Mouse (Mus musculus) R1 (cell line): ENCODE measurements around the gene Cdc42se1.

Experiments
- DNase-seq: peaks from one replicate; pipeline ENCODE4 v3.0.0-alpha.2; 2018; ENCODE audit warnings: low read depth, low spot score

Gene Cdc42se1

DNA sequence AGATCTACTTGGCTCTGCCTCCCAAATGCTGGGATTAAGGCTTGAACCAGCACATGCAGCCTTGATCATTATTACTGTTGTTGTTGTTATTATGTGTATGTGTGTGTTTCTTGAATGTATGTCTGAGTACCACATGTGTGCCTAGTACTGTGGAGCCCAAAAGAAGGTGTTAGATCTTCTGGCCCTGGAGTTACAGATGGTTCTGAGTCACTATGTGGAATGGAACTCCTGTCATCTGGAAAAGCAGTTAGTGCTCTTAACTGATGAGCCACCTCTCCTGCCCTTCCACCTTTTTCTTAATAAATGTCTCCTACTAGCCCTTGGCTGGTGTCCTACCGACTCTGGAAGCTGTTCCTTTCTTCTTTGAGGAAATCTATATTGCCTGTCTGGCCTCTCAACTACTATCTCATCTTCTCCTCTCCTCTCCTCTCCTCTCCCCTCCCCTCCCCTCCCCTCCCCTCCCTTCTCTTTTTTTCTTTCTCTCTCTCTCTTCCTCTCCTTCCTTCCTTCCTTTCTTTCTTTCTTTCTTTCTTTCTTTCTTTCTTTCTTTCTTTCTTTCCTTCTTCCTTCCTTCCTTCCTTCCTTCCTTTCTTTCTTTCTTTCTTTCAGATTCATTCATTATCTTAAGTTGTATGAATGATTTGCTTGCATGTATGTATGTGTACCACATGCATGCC, 19.3 kb downstream of the Cdc42se1 start:
- DNase-seq: no peak

DNA sequence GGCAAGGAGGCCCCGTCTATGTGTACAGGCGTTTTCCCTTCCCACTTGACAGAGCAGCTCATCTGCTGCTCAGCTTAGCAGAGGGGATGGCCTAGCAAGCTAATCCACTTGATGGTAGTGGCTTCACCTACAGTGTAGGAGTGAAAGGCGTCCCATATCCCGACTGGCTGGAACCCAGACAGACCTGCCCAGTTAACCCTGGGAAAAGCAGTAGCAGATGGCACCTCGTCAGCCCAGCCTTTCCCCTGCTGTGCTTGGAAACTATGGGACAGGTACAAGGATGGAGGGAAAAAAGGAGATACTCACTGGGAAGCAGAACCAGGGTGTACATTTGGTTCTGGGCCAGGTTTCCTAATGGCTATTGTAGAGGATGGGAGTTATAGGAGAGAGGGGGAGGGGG, 21.8 kb downstream of the Cdc42se1 start:
- no peak for DNase-seq

DNA sequence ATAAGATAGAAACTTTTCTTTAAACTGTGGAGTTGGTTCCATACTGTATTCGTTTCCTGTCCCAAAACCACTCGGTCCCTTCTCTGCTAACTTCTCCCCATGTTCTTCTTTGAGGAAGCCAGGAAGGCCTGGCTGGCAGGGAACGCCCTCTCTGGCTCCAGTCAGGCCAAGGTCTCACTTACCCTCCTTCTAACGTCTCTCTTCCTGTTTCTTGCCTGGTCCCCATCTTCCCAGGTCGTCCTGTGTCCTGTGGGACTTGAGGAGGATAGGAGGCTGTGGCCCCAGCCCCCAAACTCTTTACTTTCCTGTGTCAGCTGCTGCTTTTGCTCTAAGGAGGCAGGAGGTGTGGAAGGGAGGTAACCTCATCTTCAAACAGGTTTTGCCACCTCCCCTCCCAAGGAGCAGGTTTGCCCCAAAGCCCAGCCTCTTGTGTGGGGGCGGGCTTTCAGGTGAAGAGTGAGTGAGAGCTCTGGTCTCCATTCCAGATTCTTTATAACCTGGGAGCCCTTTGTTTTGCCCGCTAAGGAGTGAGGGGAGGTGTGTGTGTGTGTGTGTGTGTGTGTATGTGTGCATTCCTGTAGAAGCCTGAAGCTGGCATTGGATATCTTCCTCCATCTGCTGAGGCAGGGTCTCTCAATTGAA, 22.4 kb downstream of the Cdc42se1 start, which contains the start of gene Bnipl:
Gene Bnipl (minus strand): TSS at position 411 of the 642 bp plus-strand sequence.
- DNase-seq: peak; percentile 35

DNA sequence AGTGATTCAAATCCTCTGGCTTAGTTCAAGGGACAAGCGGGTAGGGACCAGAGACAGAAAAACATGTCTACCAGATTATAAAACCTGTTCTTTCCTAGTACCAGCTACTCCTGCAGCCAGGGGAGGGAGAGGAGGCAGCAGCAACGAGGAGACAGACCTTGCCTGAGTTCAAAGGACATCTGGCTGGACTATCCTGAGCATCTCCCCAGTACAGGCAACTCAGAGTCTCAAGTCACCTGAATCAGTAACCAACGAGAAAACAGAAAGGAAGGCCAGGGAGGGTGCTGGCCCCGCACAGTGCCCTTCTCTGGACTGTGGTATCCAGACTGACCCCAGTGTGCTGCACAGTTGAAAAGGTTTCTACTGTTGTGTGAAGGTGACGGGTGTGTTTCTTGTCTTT, 28.4 kb downstream of the Cdc42se1 start:
- no peak for DNase-seq

DNA sequence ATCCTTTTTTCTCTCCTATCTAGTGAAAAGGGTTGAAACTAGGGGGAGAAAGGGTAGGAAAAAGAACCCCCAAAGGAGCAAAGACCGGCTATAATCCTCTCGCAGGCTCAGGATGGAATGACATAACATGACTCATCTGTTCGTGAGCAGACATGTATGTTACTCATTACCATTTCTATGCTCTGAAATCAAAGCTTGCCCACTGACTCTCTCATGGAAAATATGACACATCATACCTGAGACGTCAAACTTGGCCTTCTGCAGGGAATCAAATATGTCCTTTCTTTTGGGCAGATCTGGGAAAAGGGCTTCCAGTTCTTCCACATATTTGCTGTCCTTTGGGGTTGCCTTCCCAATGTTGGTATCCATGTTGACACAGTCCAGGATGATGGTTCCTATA, 33.4 kb downstream of the Cdc42se1 start:
- no peak for DNase-seq

DNA sequence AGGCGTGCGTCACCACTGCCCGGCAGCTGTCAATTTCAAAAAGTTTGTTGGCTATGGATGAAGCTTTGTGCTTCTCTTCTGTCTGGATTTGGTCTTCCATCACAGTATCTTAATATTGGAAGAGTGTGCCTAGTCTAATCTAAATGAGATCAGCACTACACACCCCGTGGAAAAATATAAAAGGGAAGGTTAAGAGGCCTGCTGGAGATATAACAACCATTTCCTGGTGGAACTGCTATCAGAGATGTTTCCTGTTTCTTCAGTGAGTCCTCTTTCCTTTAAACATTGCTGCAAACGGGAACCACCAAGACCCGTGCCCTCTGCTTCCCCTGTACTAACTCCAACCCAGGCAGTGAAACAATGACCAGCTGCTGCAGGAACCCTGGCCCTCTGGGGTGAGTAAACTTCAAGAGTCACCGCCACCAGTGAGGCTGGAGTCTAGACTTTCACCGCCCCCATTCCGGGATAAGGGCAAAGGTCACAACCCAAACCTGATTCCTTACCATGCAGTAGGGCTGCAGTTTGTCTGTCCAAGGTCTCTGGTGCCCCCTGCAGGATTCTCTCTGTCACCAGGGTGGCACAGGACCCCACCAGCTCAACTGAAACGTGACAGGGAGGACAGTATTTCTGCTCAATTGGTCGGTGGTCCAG, 34.7 kb downstream of the Cdc42se1 start:
- peak; percentile 89 for DNase-seq

DNA sequence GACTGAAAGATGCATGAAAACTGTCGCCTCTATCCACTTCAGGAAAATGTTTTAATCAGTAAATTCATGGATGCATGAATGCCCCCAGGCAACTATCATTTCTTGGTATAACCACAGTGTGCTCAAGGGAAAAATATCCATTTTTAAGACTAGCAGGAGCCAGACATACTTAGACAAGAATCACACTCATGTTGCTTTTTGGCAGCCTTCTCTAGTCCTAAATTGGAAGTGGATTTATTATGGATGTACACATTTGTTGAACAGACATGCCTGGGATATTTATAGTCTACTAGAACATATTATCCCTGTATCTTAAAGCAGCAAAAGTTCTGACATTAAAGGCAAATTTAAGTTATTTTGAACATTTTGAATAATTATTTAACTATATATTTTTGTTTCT, 36.2 kb downstream of the Cdc42se1 start:
- no peak for DNase-seq

DNA sequence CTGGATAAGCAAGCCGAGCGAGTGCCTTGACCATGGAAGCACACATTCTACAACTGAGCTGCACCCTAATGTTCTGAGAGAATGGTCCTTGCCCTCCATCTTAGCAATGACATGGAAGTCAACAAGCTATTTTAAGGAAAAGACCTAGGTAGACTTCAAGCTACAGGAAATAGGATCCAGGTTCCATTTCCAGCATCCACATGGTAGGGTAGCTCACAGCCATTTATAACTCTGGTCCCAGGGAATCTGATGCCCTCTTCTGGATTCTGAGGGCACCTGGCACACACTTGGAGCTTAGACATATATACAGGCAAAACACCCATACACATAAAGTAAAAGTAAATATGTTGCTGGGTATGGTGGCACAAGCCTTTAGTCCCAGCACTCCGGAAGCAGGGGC, 37.5 kb downstream of the Cdc42se1 start:
- DNase-seq: no peak

DNA sequence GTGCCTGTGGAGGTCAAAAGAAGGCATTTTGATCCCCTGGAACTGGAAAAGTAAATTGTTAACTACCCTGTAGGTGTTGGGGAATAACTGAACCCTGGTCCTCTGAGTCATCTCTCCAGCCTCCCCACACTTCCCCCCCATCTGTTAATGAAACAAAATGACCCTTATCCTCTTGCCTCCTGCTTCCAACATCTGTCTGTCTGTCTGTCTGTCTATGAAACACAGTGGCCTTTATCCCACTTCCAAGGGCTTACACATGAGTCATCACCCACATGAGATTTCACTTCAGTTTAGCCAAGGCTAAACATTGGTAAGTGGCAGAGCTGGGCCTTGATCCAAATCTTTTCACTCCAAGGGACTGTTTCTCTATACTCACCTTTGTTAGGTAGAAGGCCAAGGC, 39.3 kb downstream of the Cdc42se1 start:
- DNase-seq: no peak

DNA sequence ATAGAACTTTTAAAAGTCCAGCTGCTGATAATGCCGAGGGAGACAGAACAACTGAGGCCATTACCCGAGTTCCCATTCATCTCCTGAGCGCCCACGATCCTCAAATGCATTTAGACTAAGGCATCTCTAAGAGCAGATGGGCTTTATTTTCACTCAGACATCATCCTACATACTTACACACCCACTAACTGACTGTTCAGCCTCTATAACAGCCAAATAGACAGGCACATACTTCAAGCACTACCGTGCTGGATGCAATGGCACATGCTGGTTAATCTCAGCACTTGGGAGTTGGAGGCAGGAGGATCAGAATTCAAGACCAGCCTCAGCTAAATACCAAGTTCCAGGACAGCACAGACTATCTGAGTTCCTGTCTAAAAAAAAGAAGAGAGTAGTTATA, 41.3 kb downstream of the Cdc42se1 start:
- no peak for DNase-seq

DNA sequence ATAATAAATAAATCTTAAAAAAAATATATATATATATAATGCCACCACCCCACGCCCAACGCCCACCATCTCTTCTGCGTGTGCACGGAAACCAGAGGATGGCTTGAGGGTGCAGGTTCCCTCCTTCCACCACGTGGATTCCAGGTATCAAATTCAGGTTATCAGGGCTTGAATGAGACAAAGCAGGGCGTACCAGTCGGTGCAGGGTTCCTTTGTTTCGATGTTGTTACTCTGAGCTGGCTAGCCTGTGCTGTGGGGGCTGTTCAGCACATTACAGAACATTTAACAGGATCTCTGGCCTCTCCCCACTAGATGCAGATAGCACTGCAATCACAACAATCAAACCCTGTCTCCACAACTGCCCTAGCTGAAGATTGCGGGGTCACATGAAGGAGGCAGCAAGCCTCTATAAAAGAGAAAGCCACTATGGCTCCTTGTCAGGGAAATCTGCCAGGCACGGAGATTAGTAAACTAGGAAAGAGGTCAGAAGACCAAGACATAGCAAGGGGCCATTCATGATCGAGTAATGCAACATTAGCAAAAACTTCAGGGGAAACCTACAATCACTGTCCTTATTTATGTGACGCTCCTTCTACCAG, 42.3 kb downstream of the Cdc42se1 start:
- DNase-seq: peak; percentile 97

DNA sequence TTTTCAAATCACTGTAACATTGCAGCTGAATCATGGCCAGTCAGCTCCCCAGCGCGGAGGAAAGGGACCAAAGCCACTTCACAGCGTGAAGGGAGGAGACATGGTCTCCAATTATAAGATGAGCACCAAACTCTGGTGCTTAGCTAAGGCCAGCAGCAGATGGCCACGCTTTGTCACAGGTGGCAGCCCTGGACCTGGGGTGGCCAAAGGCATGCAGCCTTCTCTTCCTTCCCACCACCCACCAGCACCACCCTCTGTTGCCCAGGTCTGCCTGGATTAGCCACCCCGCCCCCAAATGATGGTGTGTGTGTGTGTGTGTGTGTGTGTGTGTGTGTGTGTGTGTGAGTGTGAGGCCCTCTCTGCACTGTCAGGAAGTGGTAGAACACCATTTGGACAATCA, 44.9 kb downstream of the Cdc42se1 start:
- no peak for DNase-seq

DNA sequence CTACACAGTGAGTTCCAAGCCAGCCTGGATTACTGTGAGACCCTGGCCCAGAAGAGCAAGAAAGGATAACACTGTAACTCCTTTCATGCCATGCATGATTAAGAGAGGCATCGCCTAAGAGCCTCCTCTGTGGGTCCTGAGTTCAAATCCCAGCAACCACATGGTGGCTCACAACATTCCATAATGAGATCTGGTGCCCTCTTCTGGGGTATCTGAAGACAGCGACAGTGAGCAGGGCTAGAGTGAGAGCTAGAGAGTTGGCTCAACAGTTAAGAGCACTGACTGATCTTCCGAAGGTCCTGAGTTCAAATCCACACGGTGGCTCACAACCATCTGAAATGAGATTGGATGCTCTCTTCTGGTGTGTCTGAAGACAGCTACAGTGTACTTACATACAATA, 45.9 kb downstream of the Cdc42se1 start:
- DNase-seq: peak; percentile 34

DNA sequence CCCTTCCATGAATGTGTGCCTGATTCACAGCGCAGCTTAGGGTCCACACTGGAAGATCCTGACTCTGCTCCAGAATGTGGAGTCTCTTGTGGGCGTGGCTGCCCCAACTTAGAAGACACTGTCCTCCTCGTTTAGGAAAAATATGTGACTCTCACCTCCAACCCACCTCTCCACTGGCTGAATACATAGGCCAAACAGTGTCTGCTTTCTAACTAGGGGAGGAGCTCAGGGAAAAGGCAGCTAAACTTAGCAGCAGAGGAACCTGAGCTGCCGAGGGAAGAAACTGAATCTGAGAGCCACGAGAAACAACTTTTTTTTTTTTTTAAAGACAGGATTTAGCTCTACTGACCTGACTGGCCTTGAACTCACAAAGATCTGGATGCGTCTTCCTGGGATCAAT, 46.6 kb downstream of the Cdc42se1 start:
- peak; percentile 32 for DNase-seq

DNA sequence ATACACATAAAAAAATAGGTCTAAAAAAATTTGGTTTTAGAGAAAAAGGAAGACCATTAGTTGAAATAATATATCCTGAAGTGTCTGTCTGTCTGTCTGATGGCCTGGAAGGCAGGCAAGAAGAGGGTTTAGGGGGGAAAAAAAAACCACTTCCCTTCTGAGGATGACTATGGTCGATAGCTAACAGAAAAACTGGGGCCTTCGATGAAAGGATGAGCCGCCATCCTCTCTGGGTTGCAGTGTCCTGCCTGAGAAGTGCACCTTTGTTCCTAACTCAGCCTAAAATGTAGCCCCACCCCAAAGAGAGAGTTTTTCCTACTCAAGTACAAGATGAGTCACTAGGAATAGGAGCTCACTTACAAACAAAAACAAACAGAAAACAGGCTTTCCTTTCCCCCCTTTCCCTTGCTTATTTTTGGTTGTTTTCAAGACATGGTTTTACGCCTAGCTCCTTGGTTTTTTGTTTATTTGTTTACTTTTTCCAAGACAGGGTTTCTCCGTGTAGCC, 47.9 kb downstream of the Cdc42se1 start:
- peak; percentile 50 for DNase-seq

DNA sequence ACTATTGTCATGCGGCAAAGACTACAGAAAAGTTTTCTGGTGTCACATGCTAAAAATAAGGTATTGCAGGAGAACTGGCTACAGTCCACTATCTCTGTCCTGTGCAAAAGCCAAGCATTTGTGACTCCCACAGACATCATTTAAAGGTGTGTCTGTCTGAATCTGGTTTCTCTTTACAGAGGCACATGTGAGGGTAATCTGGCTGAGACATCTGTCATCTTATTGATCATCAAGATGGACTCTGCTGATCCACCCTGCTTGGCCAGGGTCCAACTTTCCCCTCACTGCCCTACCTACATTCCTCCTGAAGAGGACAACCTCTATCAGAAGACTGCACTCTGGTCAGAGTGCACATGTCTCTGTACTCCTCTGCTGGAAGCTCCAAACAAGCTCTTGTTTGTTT, 48.6 kb downstream of the Cdc42se1 start:
- DNase-seq: peak; percentile 72

DNA sequence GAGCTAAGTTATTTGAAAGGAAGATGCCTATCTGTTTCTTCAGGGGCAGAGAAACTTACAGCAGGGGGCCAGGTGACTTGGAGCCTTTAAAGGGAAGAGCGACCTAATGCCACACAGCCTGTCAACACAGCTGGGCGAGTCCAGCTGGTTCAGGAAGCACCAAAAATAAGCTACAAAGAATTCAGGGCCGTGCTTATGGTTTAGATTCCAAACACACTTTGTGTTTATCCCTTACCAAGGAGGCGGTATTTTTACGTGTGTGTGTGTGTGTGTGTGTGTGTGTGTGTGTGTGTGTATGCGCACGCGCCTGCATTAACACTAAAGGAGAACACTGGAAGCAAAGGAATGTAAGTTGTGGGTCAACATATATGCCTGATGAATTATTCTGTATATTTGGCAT, 52.2 kb downstream of the Cdc42se1 start:
- DNase-seq: no peak

DNA sequence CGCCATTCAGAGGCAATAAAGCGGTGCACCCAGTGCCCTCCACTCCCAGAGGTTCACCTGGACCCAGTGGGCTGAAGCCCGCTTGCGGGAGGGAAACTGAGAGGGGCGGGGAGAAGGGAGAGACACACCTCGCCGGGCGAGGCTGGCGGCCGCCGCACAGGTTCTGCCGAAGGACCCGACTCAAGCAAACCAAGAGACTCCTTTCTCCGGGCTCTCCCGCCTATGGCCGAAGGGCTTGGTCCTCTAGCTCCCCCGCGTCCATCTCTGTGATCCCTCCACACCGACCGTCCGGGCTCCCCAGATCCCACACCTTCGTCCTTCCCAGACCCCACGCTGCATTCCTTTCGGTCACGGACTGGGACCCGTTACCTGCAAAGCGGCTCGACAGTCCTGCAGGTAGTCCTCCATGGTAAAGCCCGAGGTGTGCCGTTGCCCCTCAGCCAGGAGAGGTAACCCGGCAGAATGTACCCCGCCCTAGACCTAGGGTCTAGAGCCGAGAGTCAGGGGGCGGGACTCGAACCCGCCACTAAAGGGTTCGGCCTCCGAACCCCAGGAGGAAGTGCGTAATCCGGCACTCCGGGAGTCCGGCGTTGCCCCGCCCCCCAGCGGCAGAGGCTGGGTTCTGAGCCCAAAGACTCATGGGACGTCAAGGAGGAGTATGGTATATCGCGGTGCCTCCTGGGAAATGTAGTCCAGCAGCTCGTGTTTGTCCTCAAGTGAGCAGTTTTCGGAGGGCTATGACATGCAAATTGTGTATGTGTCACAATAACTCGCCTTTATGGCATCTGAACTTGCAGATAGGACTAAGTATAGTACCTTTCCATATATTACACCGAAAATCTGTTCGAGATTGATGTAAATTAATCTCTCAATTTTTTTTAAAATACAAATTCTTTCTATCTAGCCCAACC, 52.9 kb downstream of the Cdc42se1 start, which contains the start of the genes Mindy1 and Prune1:
Gene Mindy1 (plus strand): TSS at position 130 of the 911 bp plus-strand sequence.
Gene Prune1 (minus strand): TSS at position 861 of the 911 bp plus-strand sequence.
- DNase-seq: peak; percentile 98

DNA sequence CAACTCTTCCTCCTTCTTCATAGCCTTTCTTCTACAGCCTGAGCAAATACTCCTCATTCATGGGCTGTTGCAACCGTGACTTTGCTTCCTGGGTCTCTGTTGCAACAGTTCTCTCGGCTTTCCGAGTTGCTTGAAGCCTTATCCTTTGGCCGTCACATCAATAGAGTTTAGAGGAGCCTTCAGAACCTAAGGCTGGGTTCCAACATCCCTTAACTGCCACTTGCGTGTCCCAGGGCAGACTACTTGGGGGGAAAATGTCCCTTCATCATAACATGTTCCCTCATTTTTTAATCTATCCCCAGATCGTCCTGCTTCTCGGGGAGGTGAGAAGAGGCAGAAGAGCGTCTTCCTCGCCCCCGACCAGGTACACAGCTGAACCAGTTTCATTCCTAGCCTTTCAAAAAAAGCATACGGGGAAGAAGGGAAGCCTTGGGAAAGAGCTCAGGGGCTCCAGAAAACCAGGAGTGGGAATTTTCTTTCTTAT, 53.9 kb downstream of the Cdc42se1 start:
- DNase-seq: no peak

DNA sequence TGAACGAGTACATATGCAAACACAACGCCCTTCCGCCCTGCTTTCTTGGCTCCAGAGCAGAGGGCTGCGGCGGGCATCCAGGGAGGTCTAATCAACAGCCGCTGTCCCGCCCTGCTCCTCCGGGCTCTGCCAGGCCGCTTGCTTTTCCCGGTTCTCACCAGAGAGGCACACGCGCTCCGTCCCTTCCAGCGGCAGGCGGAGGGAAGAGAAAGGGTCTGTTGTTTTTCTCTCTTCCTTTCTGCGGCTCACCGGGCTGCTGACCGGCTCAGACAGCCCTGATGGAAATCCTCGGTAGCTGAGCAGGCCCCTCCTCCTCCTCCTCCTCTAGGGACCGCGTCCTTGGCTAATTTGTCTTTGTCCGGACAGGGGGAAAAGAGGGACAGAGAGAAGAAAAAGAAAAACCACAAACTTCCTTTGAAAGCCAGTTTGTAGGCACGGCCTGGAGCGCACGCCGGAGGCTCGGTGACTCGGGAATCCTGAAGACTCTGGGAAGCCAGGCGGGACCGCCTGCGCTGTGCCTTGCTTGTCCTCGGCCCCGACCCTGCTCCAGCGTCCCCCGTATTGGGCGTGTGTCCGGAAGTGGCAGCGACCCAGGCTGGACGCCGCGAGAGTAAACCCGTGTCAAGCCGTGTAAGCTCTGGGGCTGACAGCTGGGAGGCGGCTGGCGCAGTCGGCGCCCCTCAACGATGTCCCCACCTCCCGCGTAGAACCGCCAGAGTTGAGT, 54.5 kb downstream of the Cdc42se1 start:
- DNase-seq: peak; percentile 89
